Mouse (Mus musculus): ENCODE results near the gene Tapbpl. TPM values are rescaled to one million over a fixed set of nuclear protein-coding genes. Genes with fewer than 3 reads are reported as not detected.

Gene Tapbpl
- polyA plus RNA-seq, 1 experiment from 2014 or later = 3.3 TPM

DNA sequence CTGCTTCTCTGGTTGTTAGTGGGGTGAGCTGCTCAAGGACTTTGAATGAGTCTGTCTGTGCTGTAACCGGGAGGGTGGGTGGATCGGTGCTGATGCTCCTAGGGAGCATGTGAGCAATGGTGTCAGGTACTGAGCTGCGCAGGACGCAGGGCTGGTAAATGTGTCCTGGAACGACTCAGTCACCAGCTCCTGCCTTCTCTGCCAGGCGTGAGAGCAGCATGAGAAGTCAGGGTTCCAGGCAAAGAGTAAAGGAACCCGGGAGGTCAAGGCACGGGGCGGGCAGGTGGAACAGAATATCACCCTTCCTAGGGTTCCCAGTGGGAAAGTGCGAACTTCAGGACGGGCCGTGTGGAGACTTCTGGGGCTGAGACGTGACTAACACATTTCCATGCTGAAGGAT, 34.4 kb upstream of the Tapbpl start:
- H3K4me2 ChIP-seq (ENCODE audit: low read length) = no peak overlapping the region
- H3K27ac ChIP-seq (replicated peaks; ENCODE audit: low read depth, low read length) = no peak overlapping the region
- no peaks in the 10 kb centered on the region for H3K27me3 ChIP-seq (ENCODE audit: control insufficient read depth, insufficient read depth, low read length)

DNA sequence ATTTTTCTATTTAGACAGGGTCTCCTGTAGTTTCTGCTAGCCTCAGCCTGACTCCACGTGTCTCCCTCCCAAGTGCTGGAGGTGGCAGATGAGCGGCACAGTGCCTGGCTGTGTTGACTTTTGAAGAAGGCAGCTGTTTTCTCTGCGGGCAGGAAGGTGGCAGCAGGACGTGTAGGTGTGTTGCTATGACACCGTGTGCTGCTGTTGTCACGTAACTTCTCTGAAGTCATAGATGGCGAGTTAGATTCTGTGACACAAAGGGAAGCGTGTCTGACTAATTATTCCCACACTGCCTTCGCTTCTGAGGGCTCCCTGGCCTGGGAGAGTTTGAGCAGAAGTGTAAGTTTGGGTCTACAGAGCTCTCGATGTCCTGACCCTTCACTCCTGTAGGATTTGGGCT, 33.6 kb upstream of the Tapbpl start:
- Histone ChIP-seq H3K4me2 (ENCODE audit: low read length) (no peak overlapping the region), H3K27me3 (ENCODE audit: control insufficient read depth, insufficient read depth, low read length) (no peaks in the 10 kb centered on the region), H3K4me3 (replicated peaks; ENCODE audit: low read depth, low read length) (no peak overlapping the region), H3K27ac (replicated peaks; ENCODE audit: low read depth, low read length) (no peak overlapping the region), H3K4me1 (ENCODE audit: control insufficient read depth, insufficient read depth, low read length) (no peaks in the 10 kb centered on the region), H3K9ac (replicated peaks; ENCODE audit: low read length) (no peak overlapping the region), H3K36me3 (ENCODE audit: control insufficient read depth, insufficient read depth, low read length) (no peaks in the 10 kb centered on the region), H3K9me3 (ENCODE audit: control insufficient read depth, low read length) (no peaks in the 10 kb centered on the region)
- DNase-seq = no peak
- ATAC-seq (ENCODE audit: low FRiP score, low TSS enrichment) = no peak
- WGBS = 57% methylated on average over 10 of the region's 10 CpGs

More for the DNA sequence above, 34.4 kb upstream of the Tapbpl start:
- ATAC-seq (ENCODE audit: low FRiP score, low TSS enrichment) = no peak
- H3K36me3 ChIP-seq (ENCODE audit: control insufficient read depth, insufficient read depth, low read length) = no peaks in the 10 kb centered on the region
- WGBS = 75% methylated on average over 13 of the region's 13 CpGs
- DNase-seq = no peak
- no peak overlapping the region for H3K4me3 ChIP-seq (replicated peaks; ENCODE audit: low read depth, low read length)
- no peak overlapping the region for H3K9ac ChIP-seq (replicated peaks; ENCODE audit: low read length)
- H3K4me1 ChIP-seq (ENCODE audit: control insufficient read depth, insufficient read depth, low read length) = no peaks in the 10 kb centered on the region
- H3K9me3 ChIP-seq (ENCODE audit: control insufficient read depth, low read length) = no peaks in the 10 kb centered on the region

DNA sequence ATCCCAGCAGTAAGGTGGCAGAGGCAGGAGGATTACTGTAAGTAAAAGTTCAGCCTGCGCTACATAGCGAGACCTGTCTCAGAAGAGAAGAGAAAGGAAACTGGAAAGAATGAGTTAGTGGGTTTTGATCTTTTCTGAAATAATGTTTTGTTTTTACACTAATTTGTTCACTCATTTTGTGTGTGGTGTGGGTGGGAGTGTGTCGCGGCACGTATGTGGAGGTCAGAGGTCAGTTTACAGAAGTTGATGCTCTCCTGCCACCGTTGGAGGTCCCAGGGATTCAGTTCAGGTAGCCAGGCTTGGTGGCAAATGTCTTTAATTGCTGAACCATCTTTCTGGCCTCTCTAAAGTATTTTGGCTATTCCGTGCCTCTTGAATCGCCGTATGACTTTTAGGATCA, 32.6 kb upstream of the Tapbpl start:
- ATAC-seq (ENCODE audit: low FRiP score, low TSS enrichment) (no peak), DNase-seq (no peak)
- no peak overlapping the region for H3K4me3 ChIP-seq (replicated peaks; ENCODE audit: low read depth, low read length)
- H3K36me3 ChIP-seq (ENCODE audit: control insufficient read depth, insufficient read depth, low read length) = no peaks in the 10 kb centered on the region
- H3K4me1 ChIP-seq (ENCODE audit: control insufficient read depth, insufficient read depth, low read length) = no peaks in the 10 kb centered on the region
- H3K27ac ChIP-seq (replicated peaks; ENCODE audit: low read depth, low read length) = no peak overlapping the region
- H3K9ac ChIP-seq (replicated peaks; ENCODE audit: low read length) = no peak overlapping the region
- no peak overlapping the region for H3K4me2 ChIP-seq (ENCODE audit: low read length)
- WGBS = 96% methylated on average over 9 of the region's 9 CpGs
- H3K27me3 ChIP-seq (ENCODE audit: control insufficient read depth, insufficient read depth, low read length) = no peaks in the 10 kb centered on the region
- no peaks in the 10 kb centered on the region for H3K9me3 ChIP-seq (ENCODE audit: control insufficient read depth, low read length)

DNA sequence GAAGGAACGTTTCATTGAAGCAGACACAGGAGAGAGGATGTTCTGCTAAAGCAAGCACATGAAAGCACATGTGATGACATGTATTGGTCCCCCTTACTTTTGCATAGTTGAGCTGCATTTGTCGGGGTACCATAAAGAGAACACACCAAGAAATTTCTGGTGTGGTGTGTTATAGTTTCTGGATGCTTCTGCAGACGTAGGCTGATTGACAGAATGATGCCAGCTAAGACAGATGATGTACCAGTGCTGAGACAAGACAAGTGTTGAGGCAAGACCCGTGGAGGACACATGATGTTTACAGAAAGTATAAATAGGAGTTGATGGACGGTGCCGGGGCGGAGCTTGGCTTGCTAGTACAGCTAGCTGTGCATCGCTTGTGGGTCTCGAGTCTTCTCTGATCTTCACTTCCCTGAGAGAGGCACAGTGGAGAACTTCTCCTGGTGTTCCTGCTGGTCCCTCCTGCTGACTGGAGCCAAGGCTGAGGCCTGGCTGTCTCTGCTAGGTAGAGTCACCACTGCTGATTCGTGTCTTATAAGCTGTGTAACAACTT, 28.4 kb upstream of the Tapbpl start:
- H3K9ac ChIP-seq (replicated peaks; ENCODE audit: low read length) = no peak overlapping the region
- no peak for ATAC-seq (ENCODE audit: low FRiP score, low TSS enrichment)
- WGBS = 91% methylated on average over 10 of the region's 10 CpGs

DNA sequence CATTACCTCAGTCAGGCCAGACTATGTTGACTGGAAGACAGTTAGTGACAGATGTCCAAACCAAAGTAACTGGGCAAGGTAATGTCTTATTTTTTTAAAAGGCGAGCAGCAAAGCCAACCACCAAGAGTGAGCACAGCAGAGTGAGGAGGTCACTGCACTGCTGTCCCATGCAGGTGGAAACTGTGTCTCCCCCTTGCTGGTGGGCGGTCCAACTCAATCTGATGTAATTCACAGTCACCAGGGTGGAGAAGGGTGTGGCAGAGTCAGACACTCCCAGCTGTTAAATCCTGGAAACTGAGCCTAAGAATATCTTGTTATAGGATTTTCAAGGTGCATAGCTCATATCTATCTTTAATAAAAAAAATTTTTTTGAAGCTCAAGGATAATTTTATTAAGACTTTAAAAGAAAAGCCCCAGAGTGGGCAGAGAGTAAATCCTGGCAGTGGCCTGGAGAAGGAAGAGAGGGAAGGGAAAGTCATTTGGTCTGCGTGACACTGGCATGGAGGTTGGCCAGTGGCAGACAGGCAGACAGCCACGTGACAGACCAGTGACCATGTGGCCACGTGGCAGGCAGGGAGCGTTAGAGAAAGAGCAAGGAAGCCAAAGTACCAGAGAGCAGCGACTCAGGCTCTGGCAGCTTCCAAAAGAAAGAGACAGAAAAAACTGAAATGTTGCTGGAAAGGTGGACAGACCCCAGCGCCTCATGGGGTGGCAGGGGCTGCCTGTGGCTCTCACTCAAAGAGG, 24.7 kb upstream of the Tapbpl start:
- 84% methylated on average over 8 of the region's 8 CpGs for WGBS
- DNase-seq = no peak
- H3K36me3 ChIP-seq (ENCODE audit: control insufficient read depth, insufficient read depth, low read length) = no peaks in the 10 kb centered on the region
- no peak overlapping the region for H3K4me2 ChIP-seq (ENCODE audit: low read length)
- no peaks in the 10 kb centered on the region for H3K9me3 ChIP-seq (ENCODE audit: control insufficient read depth, low read length)
- no peak overlapping the region for H3K9ac ChIP-seq (replicated peaks; ENCODE audit: low read length)
- H3K4me1 ChIP-seq (ENCODE audit: control insufficient read depth, insufficient read depth, low read length) = no peaks in the 10 kb centered on the region
- no peak for ATAC-seq (ENCODE audit: low FRiP score, low TSS enrichment)
- no peak overlapping the region for H3K27ac ChIP-seq (replicated peaks; ENCODE audit: low read depth, low read length)
- no peaks in the 10 kb centered on the region for H3K27me3 ChIP-seq (ENCODE audit: control insufficient read depth, insufficient read depth, low read length)
- H3K4me3 ChIP-seq (replicated peaks; ENCODE audit: low read depth, low read length) = no peak overlapping the region

More for the DNA sequence above, 28.4 kb upstream of the Tapbpl start:
- no peaks in the 10 kb centered on the region for H3K36me3 ChIP-seq (ENCODE audit: control insufficient read depth, insufficient read depth, low read length)
- H3K4me2 ChIP-seq (ENCODE audit: low read length) = no peak overlapping the region
- H3K9me3 ChIP-seq (ENCODE audit: control insufficient read depth, low read length) = no peaks in the 10 kb centered on the region
- no peak overlapping the region for H3K4me3 ChIP-seq (replicated peaks; ENCODE audit: low read depth, low read length)
- DNase-seq = no peak
- no peaks in the 10 kb centered on the region for H3K4me1 ChIP-seq (ENCODE audit: control insufficient read depth, insufficient read depth, low read length)
- H3K27ac ChIP-seq (replicated peaks; ENCODE audit: low read depth, low read length) = no peak overlapping the region
- H3K27me3 ChIP-seq (ENCODE audit: control insufficient read depth, insufficient read depth, low read length) = no peaks in the 10 kb centered on the region

DNA sequence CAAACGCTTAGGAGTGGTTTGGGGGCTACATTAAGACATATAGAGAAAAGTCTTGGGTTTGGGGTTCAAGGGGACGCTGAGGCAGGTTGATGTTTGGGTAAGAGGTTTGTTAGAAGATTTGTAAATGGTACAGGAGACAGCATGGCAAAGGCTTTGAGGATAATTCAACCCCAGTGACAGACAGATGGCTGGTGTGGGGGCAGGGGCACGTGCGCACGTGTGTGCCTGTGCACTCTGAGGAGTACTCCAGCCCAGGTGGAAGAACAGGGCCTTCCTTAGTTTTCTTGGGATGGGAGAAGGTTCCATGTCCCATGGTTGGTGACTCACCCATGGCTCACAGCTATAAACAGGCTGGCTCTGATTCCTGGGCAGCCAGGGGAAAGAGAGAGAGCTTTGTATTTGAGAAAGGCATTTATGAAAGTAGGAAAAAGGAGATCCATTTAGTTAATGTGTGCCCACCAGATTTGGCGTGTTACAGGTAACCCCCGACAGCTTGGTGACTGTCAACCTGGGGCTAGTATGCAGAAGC, 23.9 kb upstream of the Tapbpl start:
- no peaks in the 10 kb centered on the region for H3K9me3 ChIP-seq (ENCODE audit: control insufficient read depth, low read length)
- H3K4me2 ChIP-seq (ENCODE audit: low read length) = no peak overlapping the region
- H3K36me3 ChIP-seq (ENCODE audit: control insufficient read depth, insufficient read depth, low read length) = no peaks in the 10 kb centered on the region
- no peaks in the 10 kb centered on the region for H3K27me3 ChIP-seq (ENCODE audit: control insufficient read depth, insufficient read depth, low read length)
- H3K4me1 ChIP-seq (ENCODE audit: control insufficient read depth, insufficient read depth, low read length) = no peaks in the 10 kb centered on the region
- no peak for ATAC-seq (ENCODE audit: low FRiP score, low TSS enrichment)
- no peak for DNase-seq
- H3K4me3 ChIP-seq (replicated peaks; ENCODE audit: low read depth, low read length) = no peak overlapping the region
- no peak overlapping the region for H3K9ac ChIP-seq (replicated peaks; ENCODE audit: low read length)
- WGBS = 86% methylated on average over 7 of the region's 7 CpGs
- no peak overlapping the region for H3K27ac ChIP-seq (replicated peaks; ENCODE audit: low read depth, low read length)

DNA sequence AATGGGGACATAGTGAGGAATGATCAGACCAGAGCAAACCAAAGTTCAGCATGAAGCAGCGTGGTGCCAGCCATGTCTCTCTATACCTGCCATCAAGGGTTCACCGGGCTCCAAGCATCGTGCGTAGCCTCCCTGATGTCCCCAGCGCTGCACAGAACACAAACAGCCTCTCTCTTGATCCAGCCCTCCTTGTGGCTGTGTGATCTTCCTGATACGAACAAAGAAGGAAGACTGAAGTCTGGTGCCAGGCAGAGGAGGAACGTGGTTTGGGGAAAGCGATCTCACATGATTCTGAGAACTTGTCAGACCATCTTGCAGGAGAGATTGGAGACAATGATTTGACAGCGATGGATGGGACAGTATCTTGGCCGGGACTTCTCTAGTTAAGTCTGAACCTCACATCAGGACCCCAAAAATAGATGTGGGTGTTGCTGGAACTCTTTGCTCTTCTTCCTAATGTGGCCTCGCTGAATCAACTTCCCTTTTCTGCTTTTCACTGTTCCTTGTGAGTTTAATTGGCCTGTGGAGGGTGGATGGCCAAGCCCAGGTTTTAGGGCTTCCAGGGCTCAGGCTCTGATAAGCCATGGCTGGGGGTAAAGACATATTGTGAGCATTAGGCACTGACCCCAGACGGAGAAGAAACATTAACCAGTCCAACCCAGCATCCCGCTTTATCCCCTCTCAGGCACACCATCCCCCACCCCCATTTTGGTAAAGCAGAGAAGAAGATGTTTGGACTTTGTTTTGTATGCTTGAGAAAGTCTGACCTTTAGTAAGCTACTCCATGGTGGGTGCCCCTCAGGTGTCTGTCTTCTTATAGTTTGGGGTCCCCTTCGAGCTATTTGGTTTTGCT, 22.4 kb upstream of the Tapbpl start:
- no peak overlapping the region for H3K27ac ChIP-seq (replicated peaks; ENCODE audit: low read depth, low read length)
- no peak overlapping the region for H3K4me3 ChIP-seq (replicated peaks; ENCODE audit: low read depth, low read length)
- H3K9me3 ChIP-seq (ENCODE audit: control insufficient read depth, low read length) = no peaks in the 10 kb centered on the region
- H3K4me1 ChIP-seq (ENCODE audit: control insufficient read depth, insufficient read depth, low read length) = no peaks in the 10 kb centered on the region
- H3K4me2 ChIP-seq (ENCODE audit: low read length) = no peak overlapping the region
- H3K9ac ChIP-seq (replicated peaks; ENCODE audit: low read length) = no peak overlapping the region
- 85% methylated on average over 14 of the region's 14 CpGs for WGBS
- no peaks in the 10 kb centered on the region for H3K27me3 ChIP-seq (ENCODE audit: control insufficient read depth, insufficient read depth, low read length)
- H3K36me3 ChIP-seq (ENCODE audit: control insufficient read depth, insufficient read depth, low read length) = no peaks in the 10 kb centered on the region
- ATAC-seq (ENCODE audit: low FRiP score, low TSS enrichment) = no peak
- no peak for DNase-seq

DNA sequence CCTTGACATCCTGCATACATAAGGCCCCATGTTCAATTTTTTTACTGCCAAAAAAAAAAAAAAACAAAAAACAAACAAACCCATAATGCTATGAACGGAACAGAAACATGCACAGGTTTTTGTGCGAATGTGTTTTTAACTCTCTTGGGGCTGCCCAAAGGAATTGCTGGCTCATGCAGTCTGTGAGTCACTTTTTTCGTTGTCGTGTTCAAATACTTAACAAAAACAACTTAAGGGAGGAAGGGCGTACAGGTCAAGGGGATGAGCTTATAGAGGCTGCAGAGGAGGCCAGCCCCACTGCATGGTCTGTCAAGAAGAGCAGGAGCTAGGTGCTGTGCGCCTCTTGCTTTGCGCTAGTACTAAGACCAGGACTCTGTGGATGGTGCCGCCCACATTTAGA, 21.1 kb upstream of the Tapbpl start:
- H3K4me1 ChIP-seq (ENCODE audit: control insufficient read depth, insufficient read depth, low read length) = no peaks in the 10 kb centered on the region
- ATAC-seq (ENCODE audit: low FRiP score, low TSS enrichment) (no peak), DNase-seq (no peak)
- H3K27me3 ChIP-seq (ENCODE audit: control insufficient read depth, insufficient read depth, low read length) = no peaks in the 10 kb centered on the region
- H3K9me3 ChIP-seq (ENCODE audit: control insufficient read depth, low read length) = no peaks in the 10 kb centered on the region
- no peak overlapping the region for H3K4me2 ChIP-seq (ENCODE audit: low read length)
- 94% methylated on average over 8 of the region's 8 CpGs for WGBS
- H3K9ac ChIP-seq (replicated peaks; ENCODE audit: low read length) = no peak overlapping the region
- H3K36me3 ChIP-seq (ENCODE audit: control insufficient read depth, insufficient read depth, low read length) = no peaks in the 10 kb centered on the region
- H3K4me3 ChIP-seq (replicated peaks; ENCODE audit: low read depth, low read length) = no peak overlapping the region
- H3K27ac ChIP-seq (replicated peaks; ENCODE audit: low read depth, low read length) = no peak overlapping the region

All from midbrain, embryonic 14.5 days (tissue).